Mouse (Mus musculus) limb, embryonic 14.5 days (tissue): ENCODE data around the gene Cish. TPM values are rescaled to one million over a fixed set of nuclear protein-coding genes. Genes with fewer than 3 reads are reported as not detected.

Experiments
- ATAC-seq: fragments of 200-750 bp; cut with Nextera tagmentation; 2 replicates; pipeline ENCODE4 v1.8.0; 2017; ENCODE audit warnings: low read depth, moderate number of reproducible peaks, moderate TSS enrichment; ENCODE audit not compliant: low FRiP score
- DNase-seq: peaks from one replicate; pipeline ENCODE4 v3.0.0-alpha.2; 2015; ENCODE audit warnings: low spot score
- H3K27ac ChIP-seq: fragments of 300-500 bp; sonication (generic); replicated peaks from 2 replicates; pipeline ENCODE4 v1.5.1; 2014; ENCODE audit warnings: low read depth, mild to moderate bottlenecking, low read length, moderate library complexity, mixed read lengths
- H3K27me3 ChIP-seq: fragments of 300-500 bp; sonication (generic); 2 replicates; pipeline ENCODE4 v1.6.1; 2014; ENCODE audit warnings: low read length, mixed read lengths; ENCODE audit not compliant: control insufficient read depth, insufficient read depth
- H3K36me3 ChIP-seq: fragments of 300-500 bp; sonication (generic); 2 replicates; pipeline ENCODE4 v1.6.1; 2014; ENCODE audit warnings: mild to moderate bottlenecking, low read length, moderate library complexity, mixed read lengths; ENCODE audit not compliant: control insufficient read depth, insufficient read depth
- H3K4me1 ChIP-seq: fragments of 300-500 bp; sonication (generic); 2 replicates; pipeline ENCODE4 v1.6.1; 2014; ENCODE audit warnings: antibody characterized with exemption, low read length, mixed read lengths; ENCODE audit not compliant: control insufficient read depth, insufficient read depth
- H3K4me2 ChIP-seq: fragments of 300-500 bp; sonication (generic); replicated peaks from 2 replicates; pipeline ENCODE4 v1.6.1; 2014; ENCODE audit warnings: low read depth, mild to moderate bottlenecking, low read length, moderate library complexity; ENCODE audit not compliant: severe bottlenecking
- H3K4me3 ChIP-seq: fragments of 300-500 bp; sonication (generic); replicated peaks from 2 replicates; pipeline ENCODE4 v1.5.1; 2014; ENCODE audit warnings: low read length
- H3K9ac ChIP-seq: fragments of 300-500 bp; sonication (generic); 2 replicates; pipeline ENCODE4 v1.6.1; 2014; ENCODE audit warnings: mild to moderate bottlenecking, low read depth, low read length, moderate library complexity; ENCODE audit not compliant: severe bottlenecking
- H3K9me3 ChIP-seq: fragments of 300-500 bp; sonication (generic); 2 replicates; pipeline ENCODE4 v1.6.1; 2016; ENCODE audit warnings: low read length; ENCODE audit not compliant: control insufficient read depth
- POLR2A ChIP-seq: fragments of 200-500 bp; IDR thresholded peaks from 2 replicates; pipeline ENCODE4 v1.8.0; 2012; ENCODE audit warnings: inconsistent platforms, mild to moderate bottlenecking, moderate library complexity, borderline replicate concordance; ENCODE audit not compliant: insufficient read depth, insufficient read length; ENCODE audit errors: extremely low read depth
- WGBS: fragments of 180-500 bp; shearing (Covaris S2); extraction: QIAGEN DNeasy Blood & Tissue Kit; methylation state at CpG from one replicate; pipeline ENCODE4 v1.1.7; 2014; 5-methylcytosine and 5-hydroxymethylcytosine counted together
- polyA plus RNA-seq, 2 experiments: library from polyadenylated mRNA; depleted of rRNA in 1 of 2; stranded (reverse) in 1 of 2; unstranded in 1 of 2; fragments of >200 nt; fragmentation: Nextera tagmentation in 1 of 2; extraction: Ambion mirVana in 1 of 2; gene quantifications; 2 replicates each; pipeline versions ENCODE4 v1.2.1 to v1.2.3; 2012 to 2014

The Cish gene
- polyA plus RNA-seq, 2 experiments: 5.6 to 8.4 TPM

- H3K9me3 ChIP-seq: no peaks in the 10 kb centered on the region
- H3K27me3 ChIP-seq: no peaks in the 10 kb centered on the region
- ATAC-seq (no peak), DNase-seq (no peak)
- H3K4me3 ChIP-seq: no peak overlapping the region
- H3K36me3 ChIP-seq: 0 out of 2 replicates have a peak, but pooled peaks cover 3% of the 10 kb centered on the region
- TF ChIP-seq POLR2A: no peak
- H3K9ac ChIP-seq: no peak overlapping the region
- H3K4me1 ChIP-seq: no peaks in the 10 kb centered on the region; the same call in 1 of the 2 replicates
- 62% methylated on average over 4 of the region's 4 CpGs for WGBS
- no peak overlapping the region for H3K4me2 ChIP-seq
- H3K27ac ChIP-seq: no peak overlapping the region
These were observed 29.2 kb downstream of the Cish start for GRCm38 (mm10) chr9:107324799-107325561.

GRCm38 (mm10) chr9:107325904-107326303 is 30.1 kb downstream of the Cish start:
- H3K27me3 ChIP-seq: no peaks in the 10 kb centered on the region
- 81% methylated on average over 7 of the region's 7 CpGs for WGBS
- no peaks in the 10 kb centered on the region; the same call in 1 of the 2 replicates for H3K4me1 ChIP-seq
- no peak for TF ChIP-seq POLR2A
- H3K4me2 ChIP-seq: no peak overlapping the region
- no peak overlapping the region for H3K4me3 ChIP-seq
- DNase-seq (no peak), ATAC-seq (no peak)
- H3K36me3 ChIP-seq: peaks cover 7% of the 10 kb centered on the region; the same call in 1 of the 2 replicates
- H3K9ac ChIP-seq: no peak overlapping the region
- H3K9me3 ChIP-seq: no peaks in the 10 kb centered on the region
- no peak overlapping the region for H3K27ac ChIP-seq

DNA sequence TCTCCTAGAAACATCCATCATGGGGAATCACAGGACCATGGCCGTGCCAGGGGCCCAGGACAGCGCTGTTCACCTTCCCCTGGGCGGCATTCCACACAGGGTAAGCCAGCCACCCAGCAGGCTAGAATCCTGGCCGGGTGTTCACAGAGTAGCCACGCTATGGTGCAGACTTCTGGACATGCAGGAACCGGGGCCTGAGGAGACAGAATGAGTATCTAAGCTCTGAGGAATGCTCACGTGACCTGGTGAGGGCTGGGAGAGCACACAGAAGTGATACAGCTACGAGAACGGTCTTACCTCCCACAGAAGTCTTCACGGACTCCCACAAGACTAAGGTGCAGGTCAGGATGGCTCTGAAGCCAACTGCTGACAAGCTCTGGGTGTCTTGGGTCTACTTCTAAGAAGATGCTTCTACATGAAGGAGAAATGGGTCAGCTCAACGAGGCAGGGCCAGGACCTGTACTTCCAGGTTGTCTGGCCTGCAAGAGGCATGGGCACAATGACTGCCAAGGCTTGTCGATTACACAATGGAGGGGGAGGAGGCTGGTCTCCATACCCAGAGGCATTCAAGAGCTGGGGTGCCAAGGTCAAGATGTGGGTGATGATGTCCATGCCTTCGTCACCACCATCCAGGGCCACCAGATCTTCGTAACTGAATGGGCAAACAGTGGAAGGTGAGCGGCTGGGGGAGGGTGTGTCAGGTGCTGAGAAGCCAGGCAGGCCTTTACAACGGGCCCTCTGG is 32.2 kb downstream of the Cish start:
- H3K4me2 ChIP-seq: no peak overlapping the region
- no peak overlapping the region for H3K4me3 ChIP-seq
- peaks cover 17% of the 10 kb centered on the region for H3K36me3 ChIP-seq
- WGBS: 91% methylated on average over 16 of the region's 16 CpGs
- DNase-seq (no peak), ATAC-seq (no peak)
- H3K4me1 ChIP-seq: no peaks in the 10 kb centered on the region; the same call in 1 of the 2 replicates
- no peaks in the 10 kb centered on the region for H3K9me3 ChIP-seq
- no peak for TF ChIP-seq POLR2A
- H3K9ac ChIP-seq: no peak overlapping the region
- H3K27me3 ChIP-seq: no peaks in the 10 kb centered on the region
- no peak overlapping the region for H3K27ac ChIP-seq

GRCm38 (mm10) chr9:107330791-107331190 is 35.0 kb downstream of the Cish start:
- no peak for TF ChIP-seq POLR2A
- 85% methylated on average over 6 of the region's 6 CpGs for WGBS
- no peak overlapping the region for H3K4me2 ChIP-seq
- H3K27me3 ChIP-seq: no peaks in the 10 kb centered on the region
- no peak for DNase-seq
- no peaks in the 10 kb centered on the region for H3K9me3 ChIP-seq
- H3K27ac ChIP-seq: no peak overlapping the region
- H3K4me3 ChIP-seq: no peak overlapping the region
- no peaks in the 10 kb centered on the region for H3K4me1 ChIP-seq
- peaks cover 20% of the 10 kb centered on the region for H3K36me3 ChIP-seq
- no peak for ATAC-seq
- no peak overlapping the region for H3K9ac ChIP-seq

DNA sequence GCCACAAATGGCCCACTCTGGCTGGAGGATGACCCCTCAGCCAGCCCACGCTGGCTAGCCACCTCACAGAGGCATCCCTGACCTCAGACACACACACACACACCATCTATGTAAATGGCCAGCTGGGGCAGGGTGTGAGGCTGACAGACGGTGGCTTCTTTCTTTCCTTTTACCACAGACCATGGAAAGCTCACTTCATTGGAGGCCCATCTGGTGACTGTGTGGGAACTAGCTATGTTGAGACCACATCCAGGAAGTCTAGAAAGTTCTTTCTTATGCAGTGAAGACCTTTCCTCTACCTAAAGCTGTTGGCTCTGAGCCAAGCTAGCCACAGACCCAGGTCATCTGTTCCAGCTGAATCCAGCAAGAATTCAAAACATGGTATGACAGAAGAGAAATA is 37.9 kb downstream of the Cish start:
- DNase-seq: no peak
- 52% methylated on average over 2 of the region's 2 CpGs for WGBS

More for the DNA sequence above, 37.9 kb downstream of the Cish start:
- Histone ChIP-seq H3K4me2 (no peak overlapping the region), H3K27ac (no peak overlapping the region), H3K9ac (no peak overlapping the region), H3K36me3 (peaks cover 20% of the 10 kb centered on the region), H3K4me3 (no peak overlapping the region), H3K9me3 (no peaks in the 10 kb centered on the region), H3K27me3 (no peaks in the 10 kb centered on the region), H3K4me1 (peaks cover 6% of the 10 kb centered on the region; the same call in 1 of the 2 replicates)
- ATAC-seq: no peak
- no peak for TF ChIP-seq POLR2A
